Mouse (Mus musculus) intestine, postnatal 0 days (tissue): ENCODE results near the gene Rptor. TPM values are rescaled to one million over a fixed set of nuclear protein-coding genes. Genes with fewer than 3 reads are reported as not detected.

Source experiments
- ATAC-seq: fragments of 200-750 bp; cut with Nextera tagmentation; 2 replicates; pipeline ENCODE4 v1.8.0; 2017; ENCODE audit warnings: mild to moderate bottlenecking, moderate TSS enrichment, moderate library complexity
- H3K27ac ChIP-seq: fragments of 300-500 bp; sonication (generic); 2 replicates; pipeline ENCODE4 v1.5.1; 2014; ENCODE audit warnings: mild to moderate bottlenecking, low read depth, low read length, moderate library complexity
- H3K27me3 ChIP-seq: fragments of 300-500 bp; sonication (generic); replicated peaks from 2 replicates; pipeline ENCODE4 v1.6.1; 2014; ENCODE audit warnings: low read length, mixed read lengths; ENCODE audit not compliant: control insufficient read depth, insufficient read depth
- H3K36me3 ChIP-seq: fragments of 300-500 bp; sonication (generic); 2 replicates; pipeline ENCODE4 v1.6.1; 2014; ENCODE audit warnings: mild to moderate bottlenecking, moderate library complexity; ENCODE audit not compliant: control insufficient read depth, insufficient read depth
- H3K4me1 ChIP-seq: fragments of 300-500 bp; sonication (generic); replicated peaks from 2 replicates; pipeline ENCODE4 v1.6.1; 2014; ENCODE audit warnings: antibody characterized with exemption, low read length, mixed read lengths; ENCODE audit not compliant: control insufficient read depth, insufficient read depth
- H3K4me2 ChIP-seq: fragments of 300-500 bp; sonication (generic); replicated peaks from 2 replicates; pipeline ENCODE4 v1.6.1; 2014; ENCODE audit warnings: low read depth, mild to moderate bottlenecking, moderate library complexity
- H3K4me3 ChIP-seq: fragments of 300-500 bp; sonication (generic); 2 replicates; pipeline ENCODE4 v1.5.1; 2014; ENCODE audit warnings: low read depth, low read length
- H3K9ac ChIP-seq: fragments of 300-500 bp; sonication (generic); 2 replicates; pipeline ENCODE4 v1.6.1; 2014; ENCODE audit warnings: mild to moderate bottlenecking, low read depth, low read length
- H3K9me3 ChIP-seq: fragments of 300-500 bp; sonication (generic); 2 replicates; pipeline ENCODE4 v1.6.1; 2016; ENCODE audit warnings: mixed run types; ENCODE audit not compliant: control insufficient read depth
- CTCF ChIP-seq: sonication (generic); IDR thresholded peaks from 2 replicates; pipeline ENCODE4 v1.5.1; 2016; ENCODE audit warnings: low read depth, mild to moderate bottlenecking, control low read depth, antibody characterized with exemption, moderate library complexity
- WGBS: fragments of 180-500 bp; shearing (Covaris S2); extraction: QIAGEN DNeasy Blood & Tissue Kit; methylation state at CpG from one replicate; pipeline ENCODE4 v1.1.7; 2014; 5-methylcytosine and 5-hydroxymethylcytosine counted together
- polyA plus RNA-seq: library from polyadenylated mRNA; unstranded; fragments of >200 nt; fragmentation: Nextera tagmentation; extraction: Ambion mirVana; gene quantifications from 2 replicates; pipeline ENCODE4 v1.2.1, GENCODE M21; 2015

The Rptor gene
- polyA plus RNA-seq, 1 experiment from 2014 or later: 5.1 TPM

DNA sequence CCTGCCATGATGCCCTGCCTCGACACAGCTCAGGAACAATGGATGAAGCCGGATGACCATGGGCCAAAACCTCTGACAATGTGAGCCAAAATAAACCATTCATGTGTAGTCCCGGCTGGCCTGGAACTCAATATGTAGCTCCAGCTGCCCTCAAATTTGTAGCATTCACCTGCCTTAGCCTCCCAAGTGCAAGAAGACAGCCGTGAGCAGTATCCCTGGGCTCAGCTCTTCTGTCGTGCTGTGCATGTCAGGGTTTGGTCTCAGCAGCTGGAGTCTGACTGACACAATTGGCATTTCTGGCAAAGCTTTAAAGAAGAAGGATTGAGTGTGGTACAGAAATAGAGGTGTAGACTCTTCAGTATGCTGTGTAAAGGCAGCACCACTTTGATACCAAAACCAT lies 276.9 kb downstream of the Rptor start:
- Histone ChIP-seq H3K9me3 (no peaks in the 10 kb centered on the region), H3K27ac (no peak overlapping the region), H3K27me3 (no peaks in the 10 kb centered on the region), H3K36me3 (peaks cover 50% of the 10 kb centered on the region), H3K4me1 (no peaks in the 10 kb centered on the region), H3K4me3 (no peak overlapping the region), H3K4me2 (no peak overlapping the region), H3K9ac (no peak overlapping the region)
- no peak for ATAC-seq
- 94% methylated on average over 5 of the region's 5 CpGs for WGBS
- no peak for TF ChIP-seq CTCF

DNA sequence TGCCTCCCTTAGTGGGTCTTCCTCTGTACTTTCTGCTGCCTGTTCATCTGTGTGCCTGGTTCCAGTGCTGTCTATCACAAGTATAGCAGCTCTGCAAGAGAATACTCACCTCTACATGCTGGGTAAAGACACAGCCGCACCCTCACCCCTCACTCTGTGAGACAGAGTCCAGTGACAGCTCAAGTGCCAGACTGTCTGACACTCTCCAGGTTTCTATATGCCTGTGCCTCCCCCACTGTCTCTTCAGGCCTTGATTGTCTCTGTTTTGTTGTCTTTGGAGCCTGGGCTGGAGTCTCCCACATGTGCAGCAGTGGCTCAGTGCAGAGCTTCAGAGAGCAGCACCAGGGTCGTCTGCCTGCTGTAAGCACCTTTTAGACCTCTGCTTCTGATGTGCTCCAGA lies 280.9 kb downstream of the Rptor start:
- TF ChIP-seq CTCF: no peak
- 45% methylated on average over 2 of the region's 2 CpGs for WGBS
- H3K9me3 ChIP-seq: no peaks in the 10 kb centered on the region
- no peak overlapping the region for H3K9ac ChIP-seq
- H3K4me2 ChIP-seq: no peak overlapping the region
- peaks cover 47% of the 10 kb centered on the region for H3K36me3 ChIP-seq
- no peak overlapping the region for H3K4me3 ChIP-seq
- H3K4me1 ChIP-seq: no peaks in the 10 kb centered on the region
- H3K27me3 ChIP-seq: no peaks in the 10 kb centered on the region
- no peak overlapping the region for H3K27ac ChIP-seq
- ATAC-seq: no peak

DNA sequence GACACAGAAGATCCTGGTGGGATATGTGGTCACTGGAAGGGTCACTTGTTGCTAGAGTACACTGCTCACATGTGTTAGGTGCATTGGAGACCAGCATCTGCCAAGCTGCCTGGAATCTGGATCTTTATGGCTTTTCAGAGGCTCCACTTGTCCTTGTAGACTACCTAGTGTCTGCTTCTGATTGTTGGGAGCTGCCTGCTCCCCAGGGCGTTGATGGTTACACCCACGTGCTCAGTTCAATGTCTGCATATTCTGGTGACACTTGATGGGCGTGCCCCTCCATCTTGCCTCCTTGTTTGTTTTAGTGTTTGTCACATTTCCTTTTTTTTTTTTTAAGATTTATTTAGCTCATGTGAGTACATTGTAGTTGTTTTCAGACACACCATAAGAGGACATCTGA lies 287.3 kb downstream of the Rptor start:
- 84% methylated on average over 3 of the region's 3 CpGs for WGBS
- H3K9ac ChIP-seq: no peak overlapping the region
- no peak overlapping the region for H3K27ac ChIP-seq
- no peaks in the 10 kb centered on the region for H3K9me3 ChIP-seq
- no peak overlapping the region for H3K4me3 ChIP-seq
- no peak overlapping the region for H3K4me2 ChIP-seq
- peaks cover 54% of the 10 kb centered on the region for H3K36me3 ChIP-seq
- no peak for TF ChIP-seq CTCF
- H3K27me3 ChIP-seq: no peaks in the 10 kb centered on the region
- ATAC-seq: no peak
- H3K4me1 ChIP-seq: no peaks in the 10 kb centered on the region

DNA sequence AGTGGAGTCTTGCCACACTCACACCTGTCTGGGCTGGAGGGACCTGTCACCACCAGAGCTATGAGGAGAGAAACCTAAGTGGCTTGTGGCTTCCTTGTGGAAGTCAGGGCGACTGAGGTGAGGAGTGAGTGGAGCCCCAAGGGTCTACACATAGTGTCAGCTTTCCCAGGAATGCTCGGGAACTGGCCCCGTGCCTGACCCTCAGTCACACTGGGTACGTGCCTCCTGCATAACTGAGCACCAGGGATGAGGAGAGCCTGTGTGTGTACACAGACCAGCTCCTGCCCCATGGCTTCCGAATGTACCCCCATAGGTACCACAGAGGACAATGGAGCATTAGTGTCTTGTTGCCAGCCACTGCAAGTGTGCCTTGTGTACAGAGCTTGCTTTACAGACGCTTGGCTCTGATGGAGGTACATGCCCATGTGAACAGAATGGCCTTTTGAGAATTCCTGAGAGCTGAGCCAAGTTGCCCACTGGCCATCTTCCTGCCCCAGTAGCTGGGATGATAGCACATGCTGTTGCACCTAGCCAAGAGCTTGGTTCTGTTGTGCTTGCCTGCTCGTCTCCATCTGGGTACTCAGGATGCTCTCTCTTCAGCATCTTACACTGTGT lies 289.0 kb downstream of the Rptor start:
- no peaks in the 10 kb centered on the region for H3K9me3 ChIP-seq
- no peak overlapping the region for H3K27ac ChIP-seq
- H3K4me1 ChIP-seq: no peaks in the 10 kb centered on the region
- no peak overlapping the region for H3K4me2 ChIP-seq
- no peak overlapping the region for H3K4me3 ChIP-seq
- ATAC-seq: no peak
- H3K9ac ChIP-seq: no peak overlapping the region
- WGBS: 90% methylated on average over 7 of the region's 7 CpGs
- H3K36me3 ChIP-seq: peaks cover 50% of the 10 kb centered on the region
- no peak for TF ChIP-seq CTCF
- H3K27me3 ChIP-seq: no peaks in the 10 kb centered on the region

DNA sequence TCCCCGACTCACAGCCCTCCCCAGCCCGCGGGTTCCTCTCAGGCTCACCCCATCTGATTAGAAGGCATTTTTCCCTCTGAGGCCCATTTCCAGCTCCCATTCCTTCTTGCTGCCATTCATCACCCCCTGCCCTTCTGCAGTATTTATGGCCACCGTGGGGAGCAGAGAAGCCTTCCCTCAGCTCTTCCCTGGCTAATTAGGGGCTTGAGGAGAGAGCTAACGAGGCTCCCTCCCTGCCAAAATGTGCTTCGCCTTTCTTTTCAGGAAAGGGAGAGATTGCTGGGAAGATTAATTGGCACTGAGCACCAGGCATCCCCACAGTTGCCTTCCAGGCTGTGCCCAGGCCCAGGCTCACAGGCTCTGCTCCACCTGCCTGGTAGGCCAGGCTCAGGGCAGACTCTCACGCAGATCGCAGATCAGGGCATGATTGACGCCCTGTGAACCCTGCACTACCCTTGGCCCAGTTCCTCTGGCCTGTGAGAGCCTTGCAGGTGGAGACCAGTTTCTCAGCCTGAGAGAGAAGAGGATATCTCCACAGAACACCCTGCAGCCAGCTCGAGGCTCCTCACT lies 291.0 kb downstream of the Rptor start:
- no peak overlapping the region for H3K4me3 ChIP-seq
- ATAC-seq: no peak
- WGBS: 76% methylated on average over 10 of the region's 10 CpGs

DNA sequence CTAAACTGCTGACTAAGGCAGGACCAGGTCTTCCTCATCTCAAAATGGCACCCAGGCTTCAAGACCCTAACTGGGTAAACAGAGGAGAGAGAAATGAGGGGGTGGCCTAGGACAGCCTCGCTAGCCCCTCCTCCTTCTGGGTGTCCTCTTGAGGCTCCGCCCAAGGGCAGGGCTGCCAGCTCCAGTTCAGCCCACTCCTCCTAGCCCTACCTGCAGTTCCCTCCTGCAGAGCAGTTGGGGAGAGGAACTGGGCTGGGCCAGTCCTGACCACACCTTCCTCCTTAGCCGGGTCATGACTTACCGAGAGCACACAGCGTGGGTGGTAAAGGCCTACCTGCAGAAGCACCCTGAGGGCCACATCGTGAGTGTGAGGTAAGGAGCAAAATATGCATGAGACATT lies 291.9 kb downstream of the Rptor start:
- Histone ChIP-seq H3K27ac (no peak overlapping the region), H3K9ac (no peak overlapping the region), H3K4me3 (no peak overlapping the region), H3K9me3 (no peaks in the 10 kb centered on the region), H3K4me1 (no peaks in the 10 kb centered on the region), H3K27me3 (no peaks in the 10 kb centered on the region), H3K36me3 (peaks cover 58% of the 10 kb centered on the region), H3K4me2 (no peak overlapping the region)
- no peak for TF ChIP-seq CTCF
- ATAC-seq: peak; percentile 39; the same call in 1 of the 2 replicates
- WGBS: 33% methylated on average over 6 of the region's 6 CpGs

More for the DNA sequence above, 291.0 kb downstream of the Rptor start:
- Histone ChIP-seq H3K27ac (no peak overlapping the region), H3K9me3 (no peaks in the 10 kb centered on the region), H3K4me1 (no peaks in the 10 kb centered on the region), H3K36me3 (peaks cover 57% of the 10 kb centered on the region), H3K9ac (no peak overlapping the region), H3K4me2 (no peak overlapping the region), H3K27me3 (no peaks in the 10 kb centered on the region)
- TF ChIP-seq CTCF: no peak
